Mouse (Mus musculus) forebrain, postnatal 0 days (tissue): ENCODE data around the gene Cd47. TPM values are rescaled to one million over a fixed set of nuclear protein-coding genes. Genes with fewer than 3 reads are reported as not detected.

Source experiments
- ATAC-seq: fragments of 200-750 bp; cut with Nextera tagmentation; 2 replicates; pipeline ENCODE4 v1.8.0; 2017; ENCODE audit warnings: mild to moderate bottlenecking, moderate library complexity
- DNase-seq: peaks from one replicate; pipeline ENCODE4 v3.0.0-alpha.2; 2015
- H3K27ac ChIP-seq: fragments of 300-500 bp; sonication (generic); 2 replicates; pipeline ENCODE4 v1.5.1; 2014; ENCODE audit warnings: low read depth, mild to moderate bottlenecking, antibody characterized with exemption, low read length, moderate library complexity, mixed read lengths
- H3K27me3 ChIP-seq: fragments of 300-500 bp; sonication (generic); 2 replicates; pipeline ENCODE4 v1.6.1; 2014; ENCODE audit warnings: mild to moderate bottlenecking, low read length, mixed read lengths; ENCODE audit not compliant: insufficient read depth
- H3K36me3 ChIP-seq: fragments of 300-500 bp; sonication (generic); 2 replicates; pipeline ENCODE4 v1.6.1; 2014; ENCODE audit warnings: mild to moderate bottlenecking, moderate library complexity; ENCODE audit not compliant: insufficient read depth
- H3K4me1 ChIP-seq: fragments of 300-500 bp; sonication (generic); 2 replicates; pipeline ENCODE4 v1.6.1; 2014; ENCODE audit warnings: antibody characterized with exemption; ENCODE audit not compliant: insufficient read depth
- H3K4me2 ChIP-seq: fragments of 300-500 bp; sonication (generic); 2 replicates; pipeline ENCODE4 v1.6.1; 2014; ENCODE audit warnings: low read depth, mild to moderate bottlenecking, moderate library complexity
- H3K4me3 ChIP-seq: fragments of 300-500 bp; sonication (generic); 2 replicates; pipeline ENCODE4 v1.5.1; 2014; ENCODE audit warnings: low read depth, low read length, mixed read lengths
- H3K9ac ChIP-seq: fragments of 300-500 bp; sonication (generic); 2 replicates; pipeline ENCODE4 v1.6.1; 2014; ENCODE audit warnings: mild to moderate bottlenecking
- H3K9me3 ChIP-seq: fragments of 300-500 bp; sonication (generic); 2 replicates; pipeline ENCODE4 v1.6.1; 2016; ENCODE audit warnings: low read length
- CTCF ChIP-seq: sonication (generic); IDR thresholded peaks from 2 replicates; pipeline ENCODE4 v1.5.1; 2016; ENCODE audit warnings: antibody characterized with exemption, control low read depth, low read depth
- WGBS: fragments of 180-500 bp; shearing (Covaris S2); extraction: QIAGEN DNeasy Blood & Tissue Kit; methylation state at CpG from one replicate; pipeline ENCODE4 v1.1.7; 2014; 5-methylcytosine and 5-hydroxymethylcytosine counted together
- polyA plus RNA-seq: library from polyadenylated mRNA; unstranded; fragments of >200 nt; fragmentation: Nextera tagmentation; extraction: Ambion mirVana; gene quantifications from 2 replicates; pipeline ENCODE4 v1.2.1, GENCODE M21; 2015
- total RNA-seq: library from RNA; depleted of rRNA; stranded (reverse); fragments of >200 nt; gene quantifications from 2 replicates; pipeline ENCODE4 v1.2.3, GENCODE M21; 2014

Cd47 gene
- total and polyA plus RNA-seq, 2 experiments from 2014 or later = 47.3 to 210 TPM

- DNase-seq = no peak
- WGBS = 89% methylated on average over 8 of the region's 8 CpGs
- no peak for TF ChIP-seq CTCF
These were observed 95.8 kb downstream of the Cd47 start for GRCm38 (mm10) chr16:49896132-49896531.

GRCm38 (mm10) chr16:49901395-49901794 lies 101.1 kb downstream of the Cd47 start:
- Histone ChIP-seq H3K4me3 (no peak overlapping the region), H3K27me3 (no peaks in the 10 kb centered on the region)

More at GRCm38 (mm10) chr16:49896132-49896531, 95.8 kb downstream of the Cd47 start:
- H3K9ac ChIP-seq = no peak overlapping the region
- H3K4me2 ChIP-seq = no peak overlapping the region
- no peaks in the 10 kb centered on the region for H3K4me1 ChIP-seq
- ATAC-seq = no peak
- H3K9me3 ChIP-seq = no peaks in the 10 kb centered on the region
- H3K27me3 ChIP-seq = no peaks in the 10 kb centered on the region
- no peak overlapping the region for H3K27ac ChIP-seq
- H3K36me3 ChIP-seq = peaks cover 6% of the 10 kb centered on the region
- H3K4me3 ChIP-seq = no peak overlapping the region

GRCm38 (mm10) chr16:49902083-49902482 lies 101.8 kb downstream of the Cd47 start:
- H3K27ac ChIP-seq = no peak overlapping the region
- H3K27me3 ChIP-seq = no peaks in the 10 kb centered on the region
- H3K9ac ChIP-seq = no peak overlapping the region
- H3K4me1 ChIP-seq = no peaks in the 10 kb centered on the region
- no peak for DNase-seq
- ATAC-seq = no peak
- no peak for TF ChIP-seq CTCF
- peaks cover 3% of the 10 kb centered on the region for H3K36me3 ChIP-seq
- no peak overlapping the region for H3K4me2 ChIP-seq
- H3K9me3 ChIP-seq = no peaks in the 10 kb centered on the region
- WGBS = 93% methylated on average over 5 of the region's 5 CpGs
- no peak overlapping the region for H3K4me3 ChIP-seq

More at GRCm38 (mm10) chr16:49901395-49901794, 101.1 kb downstream of the Cd47 start:
- Histone ChIP-seq H3K9ac (no peak overlapping the region), H3K4me2 (no peak overlapping the region), H3K27ac (no peak overlapping the region), H3K9me3 (no peaks in the 10 kb centered on the region), H3K4me1 (no peaks in the 10 kb centered on the region), H3K36me3 (peaks cover 3% of the 10 kb centered on the region)
- ATAC-seq (no peak), DNase-seq (no peak)
- TF ChIP-seq CTCF = no peak

GRCm38 (mm10) chr16:49904248-49904930 lies 104.1 kb downstream of the Cd47 start:
- no peak overlapping the region for H3K4me3 ChIP-seq
- DNase-seq (no peak), ATAC-seq (no peak)
- WGBS = 90% methylated on average over 10 of the region's 10 CpGs
- H3K9ac ChIP-seq = no peak overlapping the region
- no peaks in the 10 kb centered on the region for H3K9me3 ChIP-seq
- peaks cover under 1% of the 10 kb centered on the region for H3K36me3 ChIP-seq
- no peaks in the 10 kb centered on the region for H3K27me3 ChIP-seq
- TF ChIP-seq CTCF = no peak
- no peaks in the 10 kb centered on the region for H3K4me1 ChIP-seq
- no peak overlapping the region for H3K4me2 ChIP-seq
- no peak overlapping the region for H3K27ac ChIP-seq

- ATAC-seq = no peak
- H3K4me2 ChIP-seq = no peak overlapping the region
- 92% methylated on average over 3 of the region's 3 CpGs for WGBS
- no peak for TF ChIP-seq CTCF
- no peaks in the 10 kb centered on the region for H3K36me3 ChIP-seq
- H3K9ac ChIP-seq = no peak overlapping the region
- H3K4me3 ChIP-seq = no peak overlapping the region
- H3K27me3 ChIP-seq = no peaks in the 10 kb centered on the region
- no peak for DNase-seq
- no peaks in the 10 kb centered on the region for H3K4me1 ChIP-seq
- H3K27ac ChIP-seq = no peak overlapping the region
- H3K9me3 ChIP-seq = no peaks in the 10 kb centered on the region
These were observed 104.7 kb downstream of the Cd47 start for GRCm38 (mm10) chr16:49905041-49905440.

GRCm38 (mm10) chr16:49905601-49906001 lies 105.3 kb downstream of the Cd47 start:
- WGBS = 70% methylated on average over 8 of the region's 8 CpGs
- Histone ChIP-seq H3K27ac (no peak overlapping the region), H3K9ac (no peak overlapping the region), H3K9me3 (no peaks in the 10 kb centered on the region), H3K4me3 (no peak overlapping the region), H3K4me1 (no peaks in the 10 kb centered on the region), H3K27me3 (no peaks in the 10 kb centered on the region), H3K4me2 (no peak overlapping the region), H3K36me3 (no peaks in the 10 kb centered on the region)
- DNase-seq = no peak
- no peak for TF ChIP-seq CTCF
- no peak for ATAC-seq

GRCm38 (mm10) chr16:49906066-49906465 lies 105.7 kb downstream of the Cd47 start:
- Histone ChIP-seq H3K27ac (no peak overlapping the region), H3K4me2 (no peak overlapping the region), H3K4me3 (no peak overlapping the region), H3K9me3 (no peaks in the 10 kb centered on the region), H3K4me1 (no peaks in the 10 kb centered on the region), H3K9ac (no peak overlapping the region), H3K27me3 (no peaks in the 10 kb centered on the region), H3K36me3 (peaks cover 1% of the 10 kb centered on the region; the same call in 1 of the 2 replicates)
- TF ChIP-seq CTCF = no peak
- 29% methylated on average over 5 of the region's 5 CpGs for whole genome bisulfite sequencing
- DNase-seq = no peak
- ATAC-seq = peak; percentile 55; the same call in 1 of the 2 replicates
